Mouse (Mus musculus) liver, embryonic 15.5 days (tissue): ENCODE measurements around the gene Mcm9. TPM values are rescaled to one million over a fixed set of nuclear protein-coding genes. Genes with fewer than 3 reads are reported as not detected.

ENCODE experiments used
- ATAC-seq: fragments of 200-750 bp; cut with Nextera tagmentation; 2 replicates; pipeline ENCODE4 v1.8.0; 2017; ENCODE audit warnings: moderate number of reproducible peaks, mild to moderate bottlenecking, moderate library complexity; ENCODE audit not compliant: insufficient read depth
- H3K27ac ChIP-seq: fragments of 300-500 bp; sonication (generic); replicated peaks from 2 replicates; pipeline ENCODE4 v1.5.1; 2015; ENCODE audit warnings: mild to moderate bottlenecking, inconsistent platforms
- H3K27me3 ChIP-seq: fragments of 300-500 bp; sonication (generic); 2 replicates; pipeline ENCODE4 v1.6.1; 2015; ENCODE audit warnings: mild to moderate bottlenecking, inconsistent platforms
- H3K36me3 ChIP-seq: fragments of 300-500 bp; sonication (generic); replicated peaks from 2 replicates; pipeline ENCODE4 v1.6.1; 2015; ENCODE audit warnings: moderate library complexity, mild to moderate bottlenecking, inconsistent platforms
- H3K4me1 ChIP-seq: fragments of 300-500 bp; sonication (generic); replicated peaks from 2 replicates; pipeline ENCODE4 v1.6.1; 2015; ENCODE audit warnings: inconsistent platforms
- H3K4me2 ChIP-seq: fragments of 300-500 bp; sonication (generic); 2 replicates; pipeline ENCODE4 v1.6.1; 2015; ENCODE audit warnings: moderate library complexity, mild to moderate bottlenecking, inconsistent platforms
- H3K4me3 ChIP-seq: fragments of 300-500 bp; sonication (generic); replicated peaks from 2 replicates; pipeline ENCODE4 v1.5.1; 2015; ENCODE audit warnings: mild to moderate bottlenecking, inconsistent platforms
- H3K9ac ChIP-seq: fragments of 300-500 bp; sonication (generic); 2 replicates; pipeline ENCODE4 v1.6.1; 2015; ENCODE audit warnings: moderate library complexity, mild to moderate bottlenecking, inconsistent platforms
- H3K9me3 ChIP-seq: fragments of 300-500 bp; sonication (generic); replicated peaks from 2 replicates; pipeline ENCODE4 v1.6.1; 2016; ENCODE audit warnings: inconsistent platforms
- WGBS: fragments of 180-500 bp; shearing (Covaris S2); methylation state at CpG from one replicate; pipeline ENCODE4 v1.1.7; 2015; ENCODE audit warnings: mixed read lengths; ENCODE audit not compliant: insufficient replicate concordance; 5-methylcytosine and 5-hydroxymethylcytosine counted together
- polyA plus RNA-seq: library from polyadenylated mRNA; unstranded; fragments of >200 nt; fragmentation: Nextera tagmentation; extraction: Ambion mirVana; gene quantifications from 2 replicates; pipeline ENCODE4 v1.2.1, GENCODE M21; 2015

Gene Mcm9
- polyA plus RNA-seq, 1 experiment from 2014 or later: 3.4 TPM

GRCm38 (mm10) chr10:53612172-53612571, 18.1 kb downstream of the Mcm9 start:
- no peak for ATAC-seq
- Histone ChIP-seq H3K9ac (no peak overlapping the region), H3K27me3 (no peaks in the 10 kb centered on the region), H3K9me3 (no peaks in the 10 kb centered on the region), H3K4me2 (no peak overlapping the region), H3K4me3 (no peak overlapping the region), H3K4me1 (no peaks in the 10 kb centered on the region), H3K27ac (no peak overlapping the region), H3K36me3 (peaks cover 63% of the 10 kb centered on the region)
- WGBS: 88% methylated on average over 1 of the region's 1 CpGs

GRCm38 (mm10) chr10:53608274-53608673, 22.0 kb downstream of the Mcm9 start:
- H3K4me3 ChIP-seq: no peak overlapping the region
- no peak for ATAC-seq
- no peaks in the 10 kb centered on the region for H3K27me3 ChIP-seq
- H3K36me3 ChIP-seq: peaks cover 69% of the 10 kb centered on the region
- no peaks in the 10 kb centered on the region for H3K4me1 ChIP-seq
- H3K27ac ChIP-seq: no peak overlapping the region
- H3K9ac ChIP-seq: no peak overlapping the region
- H3K9me3 ChIP-seq: no peaks in the 10 kb centered on the region
- WGBS: 48% methylated on average over 2 of the region's 2 CpGs
- no peak overlapping the region for H3K4me2 ChIP-seq

GRCm38 (mm10) chr10:53605328-53605727, 24.9 kb downstream of the Mcm9 start:
- Histone ChIP-seq H3K4me1 (no peaks in the 10 kb centered on the region; the same call in 1 of the 2 replicates), H3K27me3 (no peaks in the 10 kb centered on the region), H3K9me3 (no peaks in the 10 kb centered on the region), H3K4me2 (no peak overlapping the region), H3K9ac (no peak overlapping the region), H3K36me3 (peaks cover 81% of the 10 kb centered on the region), H3K4me3 (no peak overlapping the region), H3K27ac (no peak overlapping the region)
- ATAC-seq: no peak
- WGBS: 79% methylated on average over 2 of the region's 2 CpGs

GRCm38 (mm10) chr10:53598821-53599220, 31.4 kb downstream of the Mcm9 start:
- Histone ChIP-seq H3K27me3 (no peaks in the 10 kb centered on the region), H3K27ac (peak overlapping the region; percentile 11), H3K4me2 (peak overlapping the region; percentile 60), H3K4me1 (peaks cover 32% of the 10 kb centered on the region), H3K4me3 (peak overlapping the region; percentile 47), H3K36me3 (peaks cover 36% of the 10 kb centered on the region), H3K9me3 (no peaks in the 10 kb centered on the region), H3K9ac (peak overlapping the region; percentile 24; the same call in 1 of the 2 replicates)
- 25% methylated on average over 5 of the region's 5 CpGs for WGBS
- ATAC-seq: no peak

GRCm38 (mm10) chr10:53597121-53597881, 32.9 kb downstream of the Mcm9 start:
- Histone ChIP-seq H3K9me3 (no peaks in the 10 kb centered on the region), H3K27ac (peak overlapping the region; percentile 98), H3K9ac (peak overlapping the region; percentile 93), H3K27me3 (no peaks in the 10 kb centered on the region), H3K4me2 (peak overlapping the region; percentile 96), H3K4me3 (peak overlapping the region; percentile 93), H3K36me3 (peaks cover 22% of the 10 kb centered on the region), H3K4me1 (peaks cover 32% of the 10 kb centered on the region)
- ATAC-seq: peak; percentile 38
- under 1% methylated on average over 99 of the region's 99 CpGs for WGBS

GRCm38 (mm10) chr10:53596677-53597120, 33.5 kb downstream of the Mcm9 start, which contains the start of gene Asf1a:
Asf1a (plus strand) TSS chr10:53596757.
- peaks cover 17% of the 10 kb centered on the region for H3K36me3 ChIP-seq
- peaks cover 32% of the 10 kb centered on the region for H3K4me1 ChIP-seq
- peak within 1 kb of the TSS; percentile 93 for H3K9ac ChIP-seq
- peak; percentile 96 for ATAC-seq
- H3K4me3 ChIP-seq: peak within 1 kb of the TSS; percentile 93
- peak within 1 kb of the TSS; percentile 98 for H3K27ac ChIP-seq
- no peaks in the 10 kb centered on the region for H3K9me3 ChIP-seq
- peak within 1 kb of the TSS; percentile 96 for H3K4me2 ChIP-seq
- no peaks in the 10 kb centered on the region for H3K27me3 ChIP-seq
- under 1% methylated on average over 52 of the region's 52 CpGs for WGBS

- WGBS: 5% methylated on average over 26 of the region's 27 CpGs
- Histone ChIP-seq H3K36me3 (peaks cover 11% of the 10 kb centered on the region), H3K4me1 (peaks cover 32% of the 10 kb centered on the region), H3K9me3 (no peaks in the 10 kb centered on the region), H3K4me2 (peak overlapping the region; percentile 96), H3K27ac (peak overlapping the region; percentile 98), H3K9ac (peak overlapping the region; percentile 64), H3K27me3 (no peaks in the 10 kb centered on the region), H3K4me3 (peak overlapping the region; percentile 93)
- no peak; the same call in 1 of the 2 replicates for ATAC-seq
These were observed 34.2 kb downstream of the Mcm9 start for GRCm38 (mm10) chr10:53595744-53596676.

- Histone ChIP-seq H3K27me3 (no peaks in the 10 kb centered on the region), H3K36me3 (no peaks in the 10 kb centered on the region), H3K9ac (no peak overlapping the region), H3K4me2 (no peak overlapping the region), H3K27ac (no peak overlapping the region), H3K4me3 (no peak overlapping the region), H3K4me1 (peaks cover 7% of the 10 kb centered on the region), H3K9me3 (no peaks in the 10 kb centered on the region)
- 60% methylated on average over 3 of the region's 3 CpGs for WGBS
- no peak for ATAC-seq
These were observed 44.5 kb downstream of the Mcm9 start for GRCm38 (mm10) chr10:53585777-53586176.

- no peaks in the 10 kb centered on the region for H3K27me3 ChIP-seq
- H3K36me3 ChIP-seq: no peaks in the 10 kb centered on the region
- 0 out of 2 replicates have a peak, but pooled peaks cover 2% of the 10 kb centered on the region for H3K4me1 ChIP-seq
- H3K4me3 ChIP-seq: peak overlapping the region; percentile 31; the same call in 1 of the 2 replicates
- no peaks in the 10 kb centered on the region for H3K9me3 ChIP-seq
- H3K27ac ChIP-seq: no peak overlapping the region
- H3K9ac ChIP-seq: no peak overlapping the region
- H3K4me2 ChIP-seq: peak overlapping the region; percentile 56
- WGBS: 62% methylated on average over 9 of the region's 12 CpGs
- no peak for ATAC-seq
These were observed 49.2 kb downstream of the Mcm9 start for GRCm38 (mm10) chr10:53581087-53581486.

- peak overlapping the region; percentile 56 for H3K4me2 ChIP-seq
- H3K4me3 ChIP-seq: peak overlapping the region; percentile 31
- WGBS: 44% methylated on average over 14 of the region's 14 CpGs
- H3K27me3 ChIP-seq: no peaks in the 10 kb centered on the region
- ATAC-seq: peak; percentile 34; the same call in 1 of the 2 replicates
- H3K4me1 ChIP-seq: 0 out of 2 replicates have a peak, but pooled peaks cover 2% of the 10 kb centered on the region
- H3K36me3 ChIP-seq: no peaks in the 10 kb centered on the region
- no peak overlapping the region for H3K9ac ChIP-seq
- no peak overlapping the region for H3K27ac ChIP-seq
- H3K9me3 ChIP-seq: no peaks in the 10 kb centered on the region
These were observed 49.6 kb downstream of the Mcm9 start for GRCm38 (mm10) chr10:53580621-53581081.
